Mouse (Mus musculus): Measurements from ENCODE around the gene Olfr494.

Gene Olfr494

DNA sequence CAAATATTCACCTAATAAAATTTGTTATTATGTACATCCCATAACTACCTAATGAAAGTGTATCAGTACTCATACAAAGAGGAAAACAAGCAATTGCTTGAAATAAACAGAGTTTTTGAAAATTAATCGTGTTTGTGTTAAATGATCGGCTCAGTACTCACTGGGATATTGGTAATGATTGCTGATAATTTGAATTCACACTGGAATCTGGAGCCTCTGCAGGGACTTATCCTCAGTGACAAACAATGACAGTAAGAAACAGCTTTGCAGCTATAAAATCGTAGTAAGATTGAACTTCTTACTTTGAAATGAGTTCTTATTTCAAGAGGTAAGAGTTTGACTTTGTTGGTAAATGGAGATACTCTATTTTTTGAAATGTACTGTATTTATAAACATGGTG is at the start of gene Olfr494:
Olfr494 (plus strand) TSS at position 301 of the 400 bp plus-strand sequence.
- DNase-seq (ENCODE audit: low spot score): no peak

GRCm38 (mm10) chr7:108323574-108323973 is 41.6 kb upstream of the Olfr494 start, which contains the start of gene Olfr492:
Olfr492 (minus strand) TSS chr7:108323674.
- no peak for DNase-seq (ENCODE audit: low spot score)

GRCm38 (mm10) chr7:108346879-108347278 is 18.3 kb upstream of the Olfr494 start, which contains the start of gene Olfr493:
Olfr493 (minus strand) TSS chr7:108346979.
- no peak for DNase-seq (ENCODE audit: low spot score)

DNA sequence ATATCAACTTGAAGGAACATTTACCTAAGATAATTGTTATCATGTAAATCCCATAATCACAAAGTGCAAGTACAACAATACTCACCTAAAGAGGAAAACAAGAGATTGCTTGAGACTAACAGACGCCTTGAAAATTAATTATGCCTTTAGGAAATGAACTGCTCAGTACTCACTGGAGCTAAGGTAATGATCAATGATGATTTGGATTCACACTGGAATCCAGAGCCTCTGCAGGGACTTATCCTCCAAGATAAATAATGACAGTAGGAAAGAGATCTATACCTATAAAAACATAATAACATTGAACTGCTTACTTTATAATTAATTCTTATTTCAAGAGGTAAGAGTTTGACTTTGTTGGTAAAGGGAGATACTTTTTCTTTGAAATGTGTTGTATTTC is 27.7 kb downstream of the Olfr494 start, which contains the start of gene Olfr495:
Olfr495 (plus strand) TSS at position 301 of the 400 bp plus-strand sequence.
- DNase-seq (ENCODE audit: low spot score): no peak
